ENCODE assay signal across 8 mouse cellular contexts in genomic region chr11:104230066-104230778, GRCm38 (mm10). TPM values are rescaled to one million over a fixed set of nuclear protein-coding genes. Genes with fewer than 3 reads are reported as not detected.
DNase-seq lines count a peak whose midpoint lies in the region; ATAC-seq lines count a peak whose summit lies in the region.

No protein-coding gene starts in this region.

- no peak overlapping the region for H3K27ac ChIP-seq in lung, embryonic 15.5 days
- no peak overlapping the region for H3K27ac ChIP-seq in forebrain, embryonic 12.5 days
- 0 out of 2 replicates have a peak overlapping the region, but pooled peaks have one; percentile 17 for H3K27ac ChIP-seq in kidney, embryonic 14.5 days (ENCODE audit: low read depth, low read length)
- peak overlapping the region; percentile 100 for H3K27ac ChIP-seq in midbrain, embryonic 16.5 days (ENCODE audit: low read length)

- H3K27me3 ChIP-seq in lung, embryonic 15.5 days: peaks cover 56% of the 10 kb centered on the region
- H3K27me3 ChIP-seq in forebrain, embryonic 12.5 days: peaks cover 46% of the 10 kb centered on the region
- peaks cover 37% of the 10 kb centered on the region for H3K27me3 ChIP-seq in kidney, embryonic 14.5 days (ENCODE audit: control insufficient read depth, insufficient read depth, low read length)
- H3K27me3 ChIP-seq in midbrain, embryonic 16.5 days (ENCODE audit: control insufficient read depth, insufficient read depth, low read depth, low read length): no peaks in the 10 kb centered on the region

- H3K4me2 ChIP-seq in lung, embryonic 15.5 days: peak overlapping the region; percentile 96
- peak overlapping the region; percentile 92 for H3K4me2 ChIP-seq in forebrain, embryonic 12.5 days
- H3K4me2 ChIP-seq in kidney, embryonic 14.5 days (replicated peaks; ENCODE audit: low read depth, low read length): peak overlapping the region; percentile 99
- peak overlapping the region; percentile 79 for H3K4me2 ChIP-seq in midbrain, embryonic 16.5 days (ENCODE audit: low read length)

- H3K4me3 ChIP-seq in lung, embryonic 15.5 days: peak overlapping the region; percentile 71
- peak overlapping the region; percentile 51 for H3K4me3 ChIP-seq in forebrain, embryonic 12.5 days (replicated peaks)
- peak overlapping the region; percentile 55; the same call in 1 of the 2 replicates for H3K4me3 ChIP-seq in kidney, embryonic 14.5 days (ENCODE audit: low read length)
- peak overlapping the region; percentile 90 for H3K4me3 ChIP-seq in midbrain, embryonic 16.5 days (ENCODE audit: low read depth, low read length)

- no peak for DNase-seq in lung, postnatal 25 days (ENCODE audit: low spot score)
- DNase-seq in gastrocnemius, adult 8-10 months (ENCODE audit: low spot score in 2 of 2): no peak
- DNase-seq in spleen, adult 18-20 months: no peak
- no peak for DNase-seq in layer of hippocampus, postnatal 14 days (ENCODE audit: low spot score in 2 of 2)

- H3K36me3 ChIP-seq in lung, embryonic 15.5 days: no peaks in the 10 kb centered on the region
- no peaks in the 10 kb centered on the region for H3K36me3 ChIP-seq in forebrain, embryonic 12.5 days (replicated peaks)
- no peaks in the 10 kb centered on the region for H3K36me3 ChIP-seq in kidney, embryonic 14.5 days (ENCODE audit: control insufficient read depth, insufficient read depth, low read length)
- H3K36me3 ChIP-seq in midbrain, embryonic 16.5 days (ENCODE audit: control insufficient read depth, insufficient read depth, low read length): no peaks in the 10 kb centered on the region

- H3K4me1 ChIP-seq in lung, embryonic 15.5 days: peaks cover 25% of the 10 kb centered on the region
- peaks cover 35% of the 10 kb centered on the region for H3K4me1 ChIP-seq in forebrain, embryonic 12.5 days
- peaks cover 20% of the 10 kb centered on the region for H3K4me1 ChIP-seq in kidney, embryonic 14.5 days (ENCODE audit: control insufficient read depth, insufficient read depth, low read length)
- peaks cover 13% of the 10 kb centered on the region for H3K4me1 ChIP-seq in midbrain, embryonic 16.5 days (ENCODE audit: control insufficient read depth, insufficient read depth, low read length)

- peak overlapping the region; percentile 70; the same call in 1 of the 2 replicates for H3K9ac ChIP-seq in lung, embryonic 15.5 days
- peak overlapping the region; percentile 63; the same call in 1 of the 2 replicates for H3K9ac ChIP-seq in forebrain, embryonic 12.5 days
- H3K9ac ChIP-seq in kidney, embryonic 14.5 days (ENCODE audit: low read depth, low read length): peak overlapping the region; percentile 56; the same call in 1 of the 2 replicates
- peak overlapping the region; percentile 99; the same call in 1 of the 2 replicates for H3K9ac ChIP-seq in midbrain, embryonic 16.5 days (ENCODE audit: low read depth, low read length)

- no peaks in the 10 kb centered on the region for H3K9me3 ChIP-seq in lung, embryonic 15.5 days
- H3K9me3 ChIP-seq in forebrain, embryonic 12.5 days: no peaks in the 10 kb centered on the region
- H3K9me3 ChIP-seq in kidney, embryonic 14.5 days (ENCODE audit: control insufficient read depth, low read length): no peaks in the 10 kb centered on the region
- no peaks in the 10 kb centered on the region for H3K9me3 ChIP-seq in midbrain, embryonic 16.5 days (replicated peaks; ENCODE audit: control insufficient read depth, low read length, poor library complexity, severe bottlenecking)

- no peak for ATAC-seq in lung, embryonic 15.5 days (ENCODE audit: borderline replicate concordance, extremely low read depth, low FRiP score, low TSS enrichment)
- ATAC-seq in forebrain, embryonic 12.5 days (ENCODE audit: low FRiP score): no peak
- ATAC-seq in kidney, embryonic 14.5 days (ENCODE audit: low FRiP score, low TSS enrichment): no peak
- no peak for ATAC-seq in midbrain, embryonic 16.5 days

- WGBS in lung, embryonic 15.5 days: 8% methylated on average over 9 of the region's 9 CpGs
- WGBS in forebrain, embryonic 12.5 days: 10% methylated on average over 9 of the region's 9 CpGs
- 9% methylated on average over 9 of the region's 9 CpGs for WGBS in kidney, embryonic 14.5 days
- 11% methylated on average over 9 of the region's 9 CpGs for WGBS in midbrain, embryonic 16.5 days

RNA-seq across cellular contexts. Expression of gene Mapt, which starts 1.0 kb away (rescaled TPM):
- polyA plus RNA-seq in lung, embryonic 15.5 days (2015; fragmentation: Nextera tagmentation; extraction: Ambion mirVana): 6.5 and 11.0 TPM in 2 replicates
- polyA plus RNA-seq in forebrain, embryonic 12.5 days (2016; fragmentation: Nextera tagmentation; extraction: Ambion mirVana): 115 and 134 TPM in 2 replicates
- polyA plus RNA-seq in kidney, embryonic 14.5 days (2014; fragmentation: Nextera tagmentation; extraction: Ambion mirVana): 4.7 and 5.0 TPM in 2 replicates
- 1,213 and 1,264 TPM in 2 replicates for polyA plus RNA-seq in midbrain, embryonic 16.5 days (2015; fragmentation: Nextera tagmentation; extraction: Ambion mirVana)
- total RNA-seq in gastrocnemius, adult 8-10 months (2022): 10 to 100 TPM; 70.3 to 90.9 (median 79.7) TPM
- total RNA-seq in layer of hippocampus, postnatal 14 days (2021): 100 to 1,000 TPM; 323 to 343 TPM

RNA-seq across cellular contexts. Expression of gene Sppl2c, which starts 44.1 kb away (rescaled TPM):
- polyA plus RNA-seq in lung, embryonic 15.5 days (2015; fragmentation: Nextera tagmentation; extraction: Ambion mirVana): not detected in 2 replicates
- not detected in 2 replicates for polyA plus RNA-seq in forebrain, embryonic 12.5 days (2016; fragmentation: Nextera tagmentation; extraction: Ambion mirVana)
- not detected in 2 replicates for polyA plus RNA-seq in kidney, embryonic 14.5 days (2014; fragmentation: Nextera tagmentation; extraction: Ambion mirVana)
- not detected in 2 replicates for polyA plus RNA-seq in midbrain, embryonic 16.5 days (2015; fragmentation: Nextera tagmentation; extraction: Ambion mirVana)
- total RNA-seq in gastrocnemius, adult 8-10 months (2022): not detected
- not detected for total RNA-seq in layer of hippocampus, postnatal 14 days (2021)

Comparison
In these comparisons a context has a peak if more than half of its experiments do, and no peak if none do; other contexts are left out.
1. H3K27ac ChIP-seq: peak in kidney, embryonic 14.5 days (single experiment) and midbrain, embryonic 16.5 days (single experiment); none in lung, embryonic 15.5 days (single experiment) and forebrain, embryonic 12.5 days (single experiment).
2. Peak in every context shown above with its lines, with median percentiles within 50 percentile points of each other: H3K4me2 ChIP-seq, H3K4me3 ChIP-seq and H3K9ac ChIP-seq.